Mouse (Mus musculus) heart, embryonic 10.5 days (tissue): Measurements from ENCODE around the gene Gm20671. TPM values are rescaled to one million over a fixed set of nuclear protein-coding genes. Genes with fewer than 3 reads are reported as not detected.
"Not testable (repeated sequence)": the region's sequence is repeated elsewhere in the genome, so short reads cannot be mapped to it uniquely, and the experiment has no call there.

Source experiments
- DNase-seq: peaks from one replicate; pipeline ENCODE4 v3.0.0-alpha.2; 2017; ENCODE audit warnings: low spot score
- H3K27ac ChIP-seq: fragments of 300-500 bp; sonication (generic); 2 replicates; pipeline ENCODE4 v1.5.1; 2016; ENCODE audit warnings: mild to moderate bottlenecking
- H3K27me3 ChIP-seq: fragments of 300-500 bp; sonication (generic); 2 replicates; pipeline ENCODE4 v1.6.1; 2016; ENCODE audit warnings: mild to moderate bottlenecking; ENCODE audit not compliant: poor library complexity, insufficient read depth, severe bottlenecking
- H3K36me3 ChIP-seq: fragments of 300-500 bp; sonication (generic); 2 replicates; pipeline ENCODE4 v1.6.1; 2016; ENCODE audit warnings: mild to moderate bottlenecking, moderate library complexity
- H3K4me1 ChIP-seq: fragments of 300-500 bp; sonication (generic); 2 replicates; pipeline ENCODE4 v1.6.1; 2016; ENCODE audit warnings: mild to moderate bottlenecking
- H3K4me3 ChIP-seq: fragments of 300-500 bp; sonication (generic); 2 replicates; pipeline ENCODE4 v1.5.1; 2016; ENCODE audit warnings: mild to moderate bottlenecking, moderate library complexity
- H3K9me3 ChIP-seq: fragments of 300-500 bp; sonication (generic); 2 replicates; pipeline ENCODE4 v1.6.1; 2016; ENCODE audit warnings: mild to moderate bottlenecking, moderate library complexity
- WGBS: fragments of 180-500 bp; shearing (Covaris S2); methylation state at CpG from one replicate; pipeline ENCODE4 v1.1.7; 2016; 5-methylcytosine and 5-hydroxymethylcytosine counted together
- polyA plus RNA-seq: library from polyadenylated mRNA; unstranded; fragments of >200 nt; fragmentation: Nextera tagmentation; extraction: Ambion mirVana; gene quantifications from 2 replicates; pipeline ENCODE4 v1.2.1, GENCODE M21; 2016

Gene Gm20671
- polyA plus RNA-seq, 1 experiment from 2014 or later, result not detected

- not testable (repeated sequence) for H3K27me3 ChIP-seq, H3K9me3 ChIP-seq, H3K4me3 ChIP-seq, DNase-seq, H3K27ac ChIP-seq
- Histone ChIP-seq H3K4me1 (peaks cover 38% of the 10 kb centered on the region), H3K36me3 (peaks cover 40% of the 10 kb centered on the region)
- WGBS, result 84% methylated on average over 4 of the region's 4 CpGs
Observed at GRCm38 (mm10) chr5:32741377-32741776, 85.5 kb downstream of the Gm20671 start.

- Histone ChIP-seq H3K36me3 (peaks cover 44% of the 10 kb centered on the region), H3K4me1 (peaks cover 33% of the 10 kb centered on the region)
- not testable (repeated sequence) for H3K4me3 ChIP-seq, H3K27ac ChIP-seq, H3K9me3 ChIP-seq, DNase-seq, H3K27me3 ChIP-seq
- 88% methylated on average over 8 of the region's 8 CpGs for WGBS
Observed at GRCm38 (mm10) chr5:32740850-32741249, 86.1 kb downstream of the Gm20671 start.

DNA sequence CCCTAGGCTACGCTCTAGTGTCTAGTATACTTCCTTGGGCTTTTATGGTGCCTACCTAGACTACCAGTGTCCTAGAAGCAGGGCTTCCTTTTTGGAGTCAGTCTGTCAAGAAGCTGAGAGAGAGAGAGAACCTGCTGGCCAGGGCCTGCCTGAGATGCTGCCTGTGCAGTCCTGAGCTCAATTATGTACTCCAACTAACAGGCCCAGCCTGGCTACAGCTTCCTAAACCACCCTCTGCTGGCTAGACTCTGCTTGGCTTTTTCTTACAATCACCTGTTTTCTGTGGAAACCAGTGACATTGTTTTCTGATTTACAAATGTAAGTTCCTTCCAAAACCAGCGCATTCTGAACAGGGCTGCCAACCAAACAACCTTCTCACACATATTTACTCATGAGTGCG lies 86.8 kb downstream of the Gm20671 start:
- Histone ChIP-seq H3K9me3 (no peaks in the 10 kb centered on the region), H3K4me3 (no peak overlapping the region), H3K4me1 (peaks cover 26% of the 10 kb centered on the region), H3K27me3 (no peaks in the 10 kb centered on the region), H3K36me3 (peaks cover 51% of the 10 kb centered on the region), H3K27ac (no peak overlapping the region)
- no peak for DNase-seq
- WGBS, result 91% methylated on average over 3 of the region's 3 CpGs

- not testable (repeated sequence) for DNase-seq, H3K4me1 ChIP-seq, H3K27me3 ChIP-seq, H3K4me3 ChIP-seq, H3K27ac ChIP-seq, H3K9me3 ChIP-seq
- 89% methylated on average over 3 of the region's 3 CpGs for WGBS
- H3K36me3 ChIP-seq, result peaks cover 66% of the 10 kb centered on the region
Observed at GRCm38 (mm10) chr5:32736770-32737169, 90.1 kb downstream of the Gm20671 start.

DNA sequence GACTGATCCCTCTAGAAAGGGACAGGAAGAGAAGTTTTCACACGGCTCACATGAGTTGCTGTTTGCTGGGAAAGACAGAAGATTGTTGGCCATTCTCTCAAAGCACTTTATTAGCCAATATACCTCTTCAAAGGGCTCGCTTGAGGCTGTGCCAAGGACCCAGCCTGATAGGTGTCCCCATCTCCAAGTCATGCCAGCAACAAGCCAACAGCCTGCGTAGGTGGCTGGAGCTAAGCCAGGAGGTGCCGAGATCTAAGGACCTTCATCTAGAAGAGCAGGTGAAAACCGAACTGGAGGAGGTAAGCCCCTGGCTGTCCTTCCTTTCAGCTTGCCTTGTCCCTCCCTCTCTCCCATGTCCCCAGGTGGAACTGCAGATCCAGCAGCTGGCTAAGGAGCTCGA lies 91.1 kb downstream of the Gm20671 start:
- no peaks in the 10 kb centered on the region for H3K4me1 ChIP-seq
- DNase-seq, result no peak
- WGBS, result 92% methylated on average over 6 of the region's 6 CpGs

GRCm38 (mm10) chr5:32733892-32734291 lies 93.0 kb downstream of the Gm20671 start:
- peaks cover 50% of the 10 kb centered on the region for H3K36me3 ChIP-seq

More for the DNA sequence above, 91.1 kb downstream of the Gm20671 start:
- Histone ChIP-seq H3K9me3 (0 out of 2 replicates have a peak, but pooled peaks cover 3% of the 10 kb centered on the region), H3K27me3 (no peaks in the 10 kb centered on the region), H3K36me3 (peaks cover 62% of the 10 kb centered on the region), H3K4me3 (no peak overlapping the region), H3K27ac (no peak overlapping the region)

DNA sequence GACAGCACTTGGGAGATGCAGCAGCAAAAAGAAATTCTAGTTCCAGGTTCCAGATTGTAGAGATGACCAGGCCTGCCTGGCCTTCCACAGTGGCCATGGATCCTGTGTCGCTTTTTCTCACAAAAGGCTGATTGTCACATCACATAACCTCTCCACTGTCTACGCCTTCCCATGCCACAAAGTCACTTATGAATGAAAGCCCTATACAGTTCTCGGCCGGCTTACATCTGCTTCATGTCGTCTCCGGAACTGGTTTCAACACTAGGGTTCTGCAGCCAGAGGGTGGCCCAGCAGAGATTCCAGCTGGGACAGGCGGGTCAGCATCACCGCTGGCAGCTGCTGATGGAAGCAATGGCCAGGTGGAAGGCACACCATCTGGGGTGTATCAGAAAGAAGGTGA lies 98.1 kb downstream of the Gm20671 start:
- no peak overlapping the region for H3K4me3 ChIP-seq
- H3K9me3 ChIP-seq, result 0 out of 2 replicates have a peak, but pooled peaks cover 3% of the 10 kb centered on the region
- DNase-seq, result peak; percentile 75
- no peak overlapping the region for H3K27ac ChIP-seq
- 79% methylated on average over 8 of the region's 8 CpGs for WGBS
- H3K4me1 ChIP-seq, result no peaks in the 10 kb centered on the region
- H3K27me3 ChIP-seq, result no peaks in the 10 kb centered on the region
- peaks cover 7% of the 10 kb centered on the region; the same call in 1 of the 2 replicates for H3K36me3 ChIP-seq

More at GRCm38 (mm10) chr5:32733892-32734291, 93.0 kb downstream of the Gm20671 start:
- not testable (repeated sequence) for H3K27me3 ChIP-seq, H3K4me1 ChIP-seq, H3K27ac ChIP-seq, H3K4me3 ChIP-seq, DNase-seq, H3K9me3 ChIP-seq
- WGBS, result 93% methylated on average over 6 of the region's 6 CpGs

DNA sequence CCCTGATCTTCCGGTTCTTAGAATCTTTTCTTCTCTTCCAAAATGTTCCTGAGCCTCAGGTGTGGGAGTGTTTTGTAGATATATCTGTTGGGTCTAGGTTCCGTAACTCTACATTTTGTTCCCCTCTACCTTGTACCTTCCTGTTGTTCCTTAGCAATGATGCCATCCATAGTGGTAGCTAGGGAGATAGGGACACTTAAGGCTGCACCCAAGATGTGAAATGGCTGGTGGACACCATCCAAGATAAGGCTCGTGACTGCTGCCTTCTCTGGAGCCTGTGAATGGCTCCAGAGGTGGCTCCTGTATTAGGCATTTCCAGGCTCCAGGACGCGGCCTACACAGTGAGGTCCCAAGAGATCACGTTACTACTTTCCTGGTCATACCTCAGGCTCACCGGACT lies 98.6 kb downstream of the Gm20671 start:
- H3K36me3 ChIP-seq, result 0 out of 2 replicates have a peak, but pooled peaks cover 1% of the 10 kb centered on the region
- H3K27ac ChIP-seq, result no peak overlapping the region
- H3K4me3 ChIP-seq, result no peak overlapping the region
- H3K27me3 ChIP-seq, result no peaks in the 10 kb centered on the region
- 80% methylated on average over 7 of the region's 7 CpGs for WGBS
- H3K9me3 ChIP-seq, result 0 out of 2 replicates have a peak, but pooled peaks cover 3% of the 10 kb centered on the region
- peak; percentile 33 for DNase-seq
- no peaks in the 10 kb centered on the region for H3K4me1 ChIP-seq

- not testable (repeated sequence) for H3K9me3 ChIP-seq, H3K36me3 ChIP-seq, H3K27ac ChIP-seq, H3K27me3 ChIP-seq, H3K4me3 ChIP-seq, H3K4me1 ChIP-seq
- 58% methylated on average over 3 of the region's 3 CpGs for WGBS
- DNase-seq, result peak; percentile 39
Observed at GRCm38 (mm10) chr5:32725397-32725796, 101.5 kb downstream of the Gm20671 start.

GRCm38 (mm10) chr5:32723981-32724380 lies 102.9 kb downstream of the Gm20671 start:
- Histone ChIP-seq H3K4me1 (no peaks in the 10 kb centered on the region), H3K36me3 (no peaks in the 10 kb centered on the region), H3K9me3 (0 out of 2 replicates have a peak, but pooled peaks cover 3% of the 10 kb centered on the region), H3K27ac (no peak overlapping the region), H3K27me3 (no peaks in the 10 kb centered on the region), H3K4me3 (no peak overlapping the region)
- WGBS, result 83% methylated on average over 7 of the region's 7 CpGs
- peak; percentile 53 for DNase-seq

GRCm38 (mm10) chr5:32722711-32723110 lies 104.2 kb downstream of the Gm20671 start:
- 75% methylated on average over 8 of the region's 8 CpGs for WGBS
- H3K36me3 ChIP-seq, H3K4me3 ChIP-seq, H3K27ac ChIP-seq, H3K27me3 ChIP-seq, H3K4me1 ChIP-seq, H3K9me3 ChIP-seq: not testable (repeated sequence)
- peak; percentile 51 for DNase-seq

DNA sequence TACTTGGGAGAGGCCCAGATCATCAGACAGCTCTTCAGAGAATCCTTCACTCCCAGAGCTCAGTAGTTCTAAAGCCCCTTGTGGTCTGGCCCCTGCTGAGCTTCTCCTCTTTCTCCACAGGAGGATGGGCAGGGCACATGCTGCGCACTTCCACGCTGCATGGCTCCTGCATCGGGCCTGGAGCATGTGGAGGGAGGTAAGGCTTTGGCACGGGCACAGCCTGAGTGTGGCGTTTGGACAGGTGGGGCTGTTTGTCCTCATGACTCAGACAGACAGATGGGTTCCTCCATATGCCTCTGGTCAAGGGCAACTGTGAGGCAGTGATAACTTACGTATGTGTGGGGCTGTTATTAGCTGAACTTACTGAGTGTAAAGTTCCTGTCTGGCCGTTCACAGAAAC lies 104.6 kb downstream of the Gm20671 start:
- Histone ChIP-seq H3K4me1 (no peaks in the 10 kb centered on the region), H3K4me3 (no peak overlapping the region), H3K9me3 (0 out of 2 replicates have a peak, but pooled peaks cover 3% of the 10 kb centered on the region), H3K27me3 (no peaks in the 10 kb centered on the region), H3K27ac (no peak overlapping the region), H3K36me3 (no peaks in the 10 kb centered on the region)
- peak; percentile 68 for DNase-seq
- 74% methylated on average over 7 of the region's 7 CpGs for WGBS

DNA sequence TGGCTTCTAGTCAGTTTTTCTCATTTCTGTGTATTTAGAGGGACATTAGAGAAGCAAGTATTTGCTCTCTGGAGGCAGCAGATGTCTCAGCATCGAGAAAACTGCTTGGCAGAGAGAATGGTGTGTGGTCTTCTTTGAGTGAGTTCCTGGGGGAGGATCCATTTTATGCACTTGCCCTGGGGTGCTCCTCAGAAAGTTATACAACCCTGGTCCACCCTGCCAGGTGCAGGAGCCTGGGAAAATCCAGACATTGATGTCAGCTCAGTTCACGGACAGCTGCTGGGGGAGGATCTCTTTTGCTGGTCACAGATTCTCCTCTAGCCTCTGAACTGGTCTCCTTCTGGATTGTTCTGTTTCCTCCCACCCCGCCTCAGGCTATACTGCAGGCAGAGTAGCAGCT lies 105.6 kb downstream of the Gm20671 start:
- H3K27me3 ChIP-seq, result no peaks in the 10 kb centered on the region
- no peak overlapping the region for H3K27ac ChIP-seq
- no peak overlapping the region for H3K4me3 ChIP-seq
- 75% methylated on average over 3 of the region's 3 CpGs for WGBS
- 0 out of 2 replicates have a peak, but pooled peaks cover 3% of the 10 kb centered on the region for H3K9me3 ChIP-seq
- DNase-seq, result peak; percentile 58
- H3K36me3 ChIP-seq, result no peaks in the 10 kb centered on the region
- H3K4me1 ChIP-seq, result no peaks in the 10 kb centered on the region

- Histone ChIP-seq H3K9me3 (0 out of 2 replicates have a peak, but pooled peaks cover 2% of the 10 kb centered on the region), H3K27me3 (no peaks in the 10 kb centered on the region), H3K4me1 (no peaks in the 10 kb centered on the region), H3K27ac (no peak overlapping the region), H3K4me3 (no peak overlapping the region), H3K36me3 (no peaks in the 10 kb centered on the region)
- 83% methylated on average over 9 of the region's 9 CpGs for WGBS
- peak; percentile 69 for DNase-seq
Observed at GRCm38 (mm10) chr5:32720416-32720815, 106.5 kb downstream of the Gm20671 start.
